Mouse (Mus musculus) intestine, postnatal 0 days (tissue): ENCODE measurements at regions not wholly inside any gene's neighbourhood (a gene's known extent, or its start where the extent isn't known, plus 50 kb on each side); places are given as distances from the start of the nearest gene placed in this dataset.
"Not testable (repeated sequence)": the region's sequence is repeated elsewhere in the genome, so short reads cannot be mapped to it uniquely, and the experiment has no call there.

ENCODE experiments used
- ATAC-seq: fragments of 200-750 bp; cut with Nextera tagmentation; 2 replicates; pipeline ENCODE4 v1.8.0; 2017; ENCODE audit warnings: mild to moderate bottlenecking, moderate TSS enrichment, moderate library complexity
- H3K27ac ChIP-seq: fragments of 300-500 bp; sonication (generic); 2 replicates; pipeline ENCODE4 v1.5.1; 2014; ENCODE audit warnings: mild to moderate bottlenecking, low read depth, low read length, moderate library complexity
- H3K27me3 ChIP-seq: fragments of 300-500 bp; sonication (generic); replicated peaks from 2 replicates; pipeline ENCODE4 v1.6.1; 2014; ENCODE audit warnings: low read length, mixed read lengths; ENCODE audit not compliant: control insufficient read depth, insufficient read depth
- H3K36me3 ChIP-seq: fragments of 300-500 bp; sonication (generic); 2 replicates; pipeline ENCODE4 v1.6.1; 2014; ENCODE audit warnings: mild to moderate bottlenecking, moderate library complexity; ENCODE audit not compliant: control insufficient read depth, insufficient read depth
- H3K4me1 ChIP-seq: fragments of 300-500 bp; sonication (generic); replicated peaks from 2 replicates; pipeline ENCODE4 v1.6.1; 2014; ENCODE audit warnings: antibody characterized with exemption, low read length, mixed read lengths; ENCODE audit not compliant: control insufficient read depth, insufficient read depth
- H3K4me2 ChIP-seq: fragments of 300-500 bp; sonication (generic); replicated peaks from 2 replicates; pipeline ENCODE4 v1.6.1; 2014; ENCODE audit warnings: low read depth, mild to moderate bottlenecking, moderate library complexity
- H3K4me3 ChIP-seq: fragments of 300-500 bp; sonication (generic); 2 replicates; pipeline ENCODE4 v1.5.1; 2014; ENCODE audit warnings: low read depth, low read length
- H3K9ac ChIP-seq: fragments of 300-500 bp; sonication (generic); 2 replicates; pipeline ENCODE4 v1.6.1; 2014; ENCODE audit warnings: mild to moderate bottlenecking, low read depth, low read length
- H3K9me3 ChIP-seq: fragments of 300-500 bp; sonication (generic); 2 replicates; pipeline ENCODE4 v1.6.1; 2016; ENCODE audit warnings: mixed run types; ENCODE audit not compliant: control insufficient read depth
- CTCF ChIP-seq: sonication (generic); IDR thresholded peaks from 2 replicates; pipeline ENCODE4 v1.5.1; 2016; ENCODE audit warnings: low read depth, mild to moderate bottlenecking, control low read depth, antibody characterized with exemption, moderate library complexity
- WGBS: fragments of 180-500 bp; shearing (Covaris S2); extraction: QIAGEN DNeasy Blood & Tissue Kit; methylation state at CpG from one replicate; pipeline ENCODE4 v1.1.7; 2014; 5-methylcytosine and 5-hydroxymethylcytosine counted together

DNA sequence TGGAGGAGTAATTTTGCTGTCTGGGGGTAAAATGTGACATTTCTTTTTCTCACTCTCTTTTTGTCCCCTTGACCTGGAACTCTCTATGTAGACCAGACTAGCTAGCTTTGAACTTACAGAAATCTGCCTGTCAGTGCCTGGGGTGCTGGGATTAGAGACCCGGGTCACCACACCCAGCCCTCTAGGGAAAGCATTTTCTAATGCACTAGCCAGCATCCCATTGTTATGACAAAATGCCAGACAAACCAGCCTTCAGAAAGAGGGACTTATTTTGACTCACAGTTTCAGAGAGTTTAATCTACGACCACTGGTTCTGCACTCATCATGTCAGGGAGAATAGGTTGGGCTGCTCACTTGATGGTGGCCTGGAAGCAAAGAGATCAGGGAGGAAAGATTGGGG lies 240.4 kb downstream of the Enc1 start:
- Histone ChIP-seq H3K9ac (no peak overlapping the region), H3K4me2 (no peak overlapping the region), H3K4me3 (no peak overlapping the region), H3K9me3 (no peaks in the 10 kb centered on the region), H3K27me3 (no peaks in the 10 kb centered on the region), H3K36me3 (no peaks in the 10 kb centered on the region), H3K27ac (no peak overlapping the region), H3K4me1 (no peaks in the 10 kb centered on the region)
- ATAC-seq = no peak
- 89% methylated on average over 2 of the region's 2 CpGs for WGBS
- TF ChIP-seq CTCF = no peak

- Histone ChIP-seq H3K36me3 (no peaks in the 10 kb centered on the region), H3K4me2 (no peak overlapping the region), H3K9me3 (no peaks in the 10 kb centered on the region), H3K9ac (no peak overlapping the region), H3K4me3 (no peak overlapping the region), H3K27ac (no peak overlapping the region), H3K27me3 (no peaks in the 10 kb centered on the region), H3K4me1 (no peaks in the 10 kb centered on the region)
- ATAC-seq = no peak
- WGBS = 87% methylated on average over 10 of the region's 10 CpGs
- no peak for TF ChIP-seq CTCF
Measured at GRCm38 (mm10) chr13:97479066-97479586, 238.2 kb downstream of the Enc1 start.

DNA sequence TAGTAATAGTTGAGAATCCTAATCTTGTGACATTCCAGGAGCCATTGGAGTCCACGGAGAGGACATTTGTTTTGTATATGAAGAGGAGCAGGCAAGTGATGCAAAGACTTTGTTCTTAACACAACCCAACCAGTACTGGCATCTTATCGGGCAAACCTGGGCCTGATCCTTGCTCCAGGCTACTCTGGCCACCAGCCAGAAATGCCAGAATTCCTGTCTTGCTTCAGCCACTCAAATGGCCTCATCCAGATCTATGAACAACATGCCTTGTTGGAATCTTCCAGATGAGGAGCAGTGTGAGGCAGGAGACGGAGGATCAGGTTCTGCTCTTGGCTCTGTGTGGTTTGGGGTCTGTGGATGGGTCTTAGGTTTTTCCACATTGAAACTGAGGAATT lies 233.1 kb downstream of the Enc1 start:
- ATAC-seq = no peak
- WGBS = 83% methylated on average over 3 of the region's 3 CpGs
- Histone ChIP-seq H3K27ac (no peak overlapping the region), H3K36me3 (no peaks in the 10 kb centered on the region), H3K27me3 (no peaks in the 10 kb centered on the region), H3K4me3 (no peak overlapping the region), H3K9ac (no peak overlapping the region), H3K4me2 (no peak overlapping the region), H3K9me3 (no peaks in the 10 kb centered on the region), H3K4me1 (no peaks in the 10 kb centered on the region)
- no peak for TF ChIP-seq CTCF

GRCm38 (mm10) chr13:97473256-97473970 lies 232.5 kb downstream of the Enc1 start:
- Histone ChIP-seq H3K9ac (no peak overlapping the region), H3K27me3 (no peaks in the 10 kb centered on the region)

GRCm38 (mm10) chr13:97469999-97470398 lies 229.1 kb downstream of the Enc1 start:
- Histone ChIP-seq H3K9me3 (no peaks in the 10 kb centered on the region), H3K27ac (no peak overlapping the region), H3K4me1 (no peaks in the 10 kb centered on the region), H3K27me3 (no peaks in the 10 kb centered on the region), H3K9ac (no peak overlapping the region), H3K36me3 (no peaks in the 10 kb centered on the region), H3K4me3 (no peak overlapping the region), H3K4me2 (no peak overlapping the region)
- no peak for TF ChIP-seq CTCF
- no peak for ATAC-seq
- 68% methylated on average over 10 of the region's 10 CpGs for WGBS

More at GRCm38 (mm10) chr13:97473256-97473970, 232.5 kb downstream of the Enc1 start:
- no peak overlapping the region for H3K4me3 ChIP-seq
- WGBS = 91% methylated on average over 7 of the region's 7 CpGs
- ATAC-seq = no peak
- no peak overlapping the region for H3K4me2 ChIP-seq
- H3K9me3 ChIP-seq = no peaks in the 10 kb centered on the region
- no peaks in the 10 kb centered on the region for H3K4me1 ChIP-seq
- H3K36me3 ChIP-seq = no peaks in the 10 kb centered on the region
- H3K27ac ChIP-seq = no peak overlapping the region
- TF ChIP-seq CTCF = no peak

DNA sequence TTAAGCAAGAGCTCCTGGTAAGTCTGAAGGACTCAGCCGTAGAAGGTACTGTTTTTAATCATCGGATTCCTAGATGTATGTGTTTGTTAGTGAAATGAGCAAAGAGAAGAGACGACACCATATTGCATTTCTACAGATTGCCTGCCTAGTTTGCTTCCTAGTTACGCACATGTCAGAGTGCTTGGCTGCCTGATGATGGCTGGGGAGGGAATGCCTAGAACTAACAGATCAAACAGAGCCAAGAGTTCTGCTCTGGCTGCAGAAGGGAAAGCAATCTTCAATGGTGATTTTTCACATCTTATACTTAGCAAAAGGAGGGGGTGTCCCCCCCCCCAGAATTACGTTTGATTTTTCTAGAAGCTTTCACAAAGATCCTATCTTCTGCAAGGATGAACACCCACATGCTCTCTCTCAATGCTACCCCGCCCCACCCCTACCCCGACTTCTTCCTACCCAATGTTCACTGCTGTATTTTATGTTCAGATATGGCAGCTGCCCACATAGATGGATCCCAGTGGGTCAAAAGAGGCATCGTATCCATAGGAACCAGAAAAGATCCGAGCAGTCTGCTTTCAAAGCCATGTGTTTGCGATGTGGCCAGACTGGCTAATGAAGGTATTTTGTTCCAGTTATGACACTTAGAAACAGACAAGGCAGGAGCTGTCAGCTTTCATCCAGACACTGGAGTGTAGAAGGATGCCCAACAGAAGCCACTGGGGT lies 228.1 kb downstream of the Enc1 start:
- Histone ChIP-seq H3K27me3 (no peaks in the 10 kb centered on the region), H3K4me1 (no peaks in the 10 kb centered on the region), H3K27ac (no peak overlapping the region), H3K36me3 (no peaks in the 10 kb centered on the region), H3K9ac (no peak overlapping the region), H3K4me2 (no peak overlapping the region), H3K4me3 (no peak overlapping the region), H3K9me3 (no peaks in the 10 kb centered on the region)
- 84% methylated on average over 10 of the region's 10 CpGs for WGBS
- ATAC-seq = no peak
- no peak for TF ChIP-seq CTCF

- H3K36me3 ChIP-seq, H3K4me3 ChIP-seq, H3K27me3 ChIP-seq, H3K9ac ChIP-seq, H3K4me1 ChIP-seq, H3K4me2 ChIP-seq, H3K27ac ChIP-seq, ATAC-seq, H3K9me3 ChIP-seq: not testable (repeated sequence)
- 88% methylated on average over 1 of the region's 1 CpGs for WGBS
Measured at GRCm38 (mm10) chr13:97466585-97466984, 225.7 kb downstream of the Enc1 start.
